Mouse (Mus musculus) cortical plate, adult 2 months (tissue): ENCODE data around the gene Fam3c.

ENCODE experiments used
- CTCF ChIP-seq: fragments of 200-500 bp; IDR thresholded peaks from 2 replicates; pipeline ENCODE4 v1.5.1; 2011; ENCODE audit warnings: mild to moderate bottlenecking, control low read depth, low read length; ENCODE audit not compliant: insufficient read depth; ENCODE audit errors: extremely low read depth
- POLR2A ChIP-seq: fragments of 200-500 bp; IDR thresholded peaks from 2 replicates; pipeline ENCODE4 v1.6.1; 2011; ENCODE audit warnings: mild to moderate bottlenecking, low read length, control low read depth; ENCODE audit not compliant: insufficient read depth; ENCODE audit errors: extremely low read depth

DNA sequence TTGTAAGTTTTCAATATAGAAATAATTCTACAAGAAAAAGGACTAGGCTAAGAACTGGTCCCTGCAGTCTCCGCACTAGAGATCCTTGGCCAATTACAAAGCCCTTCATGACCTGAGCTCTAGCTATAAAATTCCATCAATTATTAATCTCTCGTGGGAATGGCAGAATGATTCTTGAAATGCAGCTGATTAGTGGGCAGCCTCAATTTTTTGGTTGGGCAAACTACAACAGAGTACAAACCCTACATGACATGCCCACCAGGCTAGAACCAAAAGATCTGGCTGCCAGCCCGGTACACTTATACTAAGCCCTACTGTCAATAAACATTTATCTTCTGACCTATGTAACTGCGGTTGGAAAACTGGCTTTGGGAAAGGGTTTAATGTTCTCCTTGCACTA is 29.0 kb downstream of the Fam3c start:
- TF ChIP-seq CTCF (no peak), POLR2A (no peak)
